Mouse (Mus musculus) CD8-positive naive resting alpha-beta T cell, adult 2 months (primary cell): ENCODE results near the gene Dennd1a.
A peak's percentile ranks its signal among the peaks of the same experiment; 100 is the strongest.

ENCODE experiments used
- DNase-seq, 2 experiments: peaks; one replicate each; pipeline ENCODE4 v3.0.0; 2022; ENCODE audit warnings: low read depth in 2 of 2, low spot score in 2 of 2

The Dennd1a gene

GRCm38 (mm10) chr2:37829758-37830275, 457.4 kb downstream of the Dennd1a start:
- no peak for DNase-seq

GRCm38 (mm10) chr2:37823826-37824225, 463.4 kb downstream of the Dennd1a start:
- DNase-seq = no peak

- DNase-seq = no peak
Observed at GRCm38 (mm10) chr2:37822122-37822521, 465.1 kb downstream of the Dennd1a start.

- no peak for DNase-seq
Observed at GRCm38 (mm10) chr2:37819526-37820152, 467.6 kb downstream of the Dennd1a start.

GRCm38 (mm10) chr2:37818761-37819525, 468.2 kb downstream of the Dennd1a start:
- DNase-seq = no peak

GRCm38 (mm10) chr2:37815676-37816075, 471.5 kb downstream of the Dennd1a start:
- peak; percentile 48 to 52 for DNase-seq

- DNase-seq = no peak
Observed at GRCm38 (mm10) chr2:37814820-37815361, 472.3 kb downstream of the Dennd1a start.

GRCm38 (mm10) chr2:37812401-37812800, 474.8 kb downstream of the Dennd1a start:
- no peak for DNase-seq

GRCm38 (mm10) chr2:37811682-37812081, 475.5 kb downstream of the Dennd1a start:
- DNase-seq = no peak

- DNase-seq = peak in 1 of 2 experiments; percentile 20
Observed at GRCm38 (mm10) chr2:37802610-37803212, 484.5 kb downstream of the Dennd1a start.

- no peak for DNase-seq
Observed at GRCm38 (mm10) chr2:37801687-37802086, 485.5 kb downstream of the Dennd1a start.

GRCm38 (mm10) chr2:37799137-37799536, 488.1 kb downstream of the Dennd1a start:
- no peak for DNase-seq

- DNase-seq = no peak
Observed at GRCm38 (mm10) chr2:37797046-37797445, 490.1 kb downstream of the Dennd1a start.

GRCm38 (mm10) chr2:37796021-37796420, 491.2 kb downstream of the Dennd1a start:
- no peak for DNase-seq

- no peak for DNase-seq
Observed at GRCm38 (mm10) chr2:37791340-37791739, 495.9 kb downstream of the Dennd1a start.

- DNase-seq = no peak
Observed at GRCm38 (mm10) chr2:37790738-37791137, 496.5 kb downstream of the Dennd1a start.

GRCm38 (mm10) chr2:37789995-37790394, 497.2 kb downstream of the Dennd1a start:
- DNase-seq = no peak

- DNase-seq = no peak
Observed at GRCm38 (mm10) chr2:37789029-37789428, 498.2 kb downstream of the Dennd1a start.

GRCm38 (mm10) chr2:37788176-37788962, 498.8 kb downstream of the Dennd1a start:
- DNase-seq = no peak

GRCm38 (mm10) chr2:37786461-37786860, 500.7 kb downstream of the Dennd1a start:
- DNase-seq = no peak

GRCm38 (mm10) chr2:37784473-37784872, 502.7 kb downstream of the Dennd1a start:
- DNase-seq = no peak
